Mouse (Mus musculus) small intestine, adult 2 months (tissue): ENCODE measurements around the gene Mcat.

Experiments used
- CTCF ChIP-seq: fragments of 200-500 bp; IDR thresholded peaks from 2 replicates; pipeline ENCODE4 v1.5.1; 2012; ENCODE audit warnings: low read depth, mild to moderate bottlenecking, control low read depth, inconsistent platforms, low read length, moderate library complexity, mixed read lengths; ENCODE audit not compliant: insufficient replicate concordance, insufficient read length; ENCODE audit errors: extremely low read depth
- POLR2A ChIP-seq: fragments of 200-500 bp; IDR thresholded peaks from 2 replicates; pipeline ENCODE4 v1.6.1; 2012; ENCODE audit warnings: low read depth, mild to moderate bottlenecking, control low read depth, inconsistent platforms, low read length, moderate library complexity

- TF ChIP-seq CTCF (no peak), POLR2A (no peak)
Observed at GRCm38 (mm10) chr15:83566006-83566405, 2.4 kb upstream of the Mcat start.
